Comparison of ENCODE assay signal across 15 mouse cellular contexts in the genomic region with DNA sequence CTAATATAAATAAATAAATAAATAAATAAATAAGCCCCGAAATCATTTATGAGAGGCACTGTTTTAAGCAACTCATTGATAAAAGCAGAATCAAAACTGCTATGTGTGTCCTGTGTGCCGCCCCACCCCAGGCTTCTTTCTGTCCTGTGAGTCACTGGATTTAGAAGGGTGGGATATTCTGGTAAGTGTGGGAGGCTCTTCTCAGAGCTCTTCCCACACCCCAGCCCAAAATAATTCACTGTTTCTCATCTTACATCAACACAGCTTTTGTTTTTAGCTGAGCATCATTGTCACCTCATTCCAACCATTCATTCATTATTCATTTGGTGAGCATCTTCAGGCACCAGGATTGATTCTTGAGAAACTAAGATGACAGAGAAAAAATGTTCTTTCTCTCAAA.
DNase-seq lines count a peak whose midpoint lies in the region.
"Had no signal": no experiment of that assay in that cellular context is flagged by ENCODE, and none has a peak within 500 bp of the region (broad histone marks: within the 10 kb centered on the region; RNA-seq: fewer than 3 reads in every experiment).

No protein-coding gene starts in this region.

- intact Hi-C loops in left cerebral cortex, postnatal 4 days (cut with DNase I): no loop called here
- intact Hi-C loops in left cerebral cortex, postnatal 36 days (cut with DNase I): no loop called here

- DNase-seq in left cerebral cortex, adult 18-20 months (ENCODE audit: low spot score in 2 of 2): peak; percentile 14 to 44
- no peak for DNase-seq in left cerebral cortex, postnatal 4 days
- DNase-seq in left cerebral cortex, adult 9 months (ENCODE audit: low spot score in 2 of 2): peak; percentile 38 to 44
- peak; percentile 21 to 34 for DNase-seq in left cerebral cortex, postnatal 36 days (ENCODE audit: low spot score in 2 of 2)
- DNase-seq in adrenal gland, postnatal 10 days: no peak
- no peak for DNase-seq in heart, postnatal 4 days
- DNase-seq: B cell, adult 2 months; cerebellum, adult 11 months; cerebellum, adult 9-10 months; cerebellum, postnatal 36 days; gastrocnemius, postnatal 10 days; heart, postnatal 10 days; kidney, adult 18-20 months; liver, postnatal 0 days; lung, postnatal 36 days had no signal

Comparison
In these comparisons a context has a peak if more than half of its experiments do, and no peak if none do; other contexts are left out.
1. DNase-seq: peak in left cerebral cortex, adult 18-20 months (2 of 2), left cerebral cortex, adult 9 months (2 of 2) and left cerebral cortex, postnatal 36 days (2 of 2); none in left cerebral cortex, postnatal 4 days (single experiment), adrenal gland, postnatal 10 days (single experiment) and heart, postnatal 4 days (single experiment).